Mouse (Mus musculus) natural killer cell, adult 2 months (primary cell): ENCODE data around the gene Acaa1a.
"Not testable (repeated sequence)": the region's sequence is repeated elsewhere in the genome, so short reads cannot be mapped to it uniquely, and the experiment has no call there.

Experiments used
- DNase-seq, 2 experiments: peaks; one replicate each; pipeline ENCODE4 v3.0.0; 2022; ENCODE audit warnings: low spot score in 2 of 2

The Acaa1a gene

DNA sequence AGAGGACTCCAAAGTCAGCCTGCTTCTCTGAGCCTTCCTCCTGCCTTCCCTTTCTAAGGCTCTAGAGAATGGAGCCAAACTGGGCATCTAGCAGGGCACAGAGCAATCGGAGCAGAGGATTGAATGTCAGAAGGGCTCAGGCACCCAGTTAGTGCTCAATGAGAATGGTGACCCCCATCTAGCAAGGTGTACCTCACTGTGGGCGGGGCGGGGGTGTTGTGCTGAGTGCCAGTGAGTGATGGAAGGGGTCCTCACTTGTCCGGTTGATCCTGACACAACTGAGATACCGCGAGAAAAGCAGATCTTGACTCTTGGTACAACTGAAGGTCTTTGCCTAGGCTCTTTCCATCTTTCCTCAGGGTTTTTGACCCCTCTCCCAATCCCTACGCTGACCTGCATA lies 370 bp upstream of the Acaa1a start:
- DNase-seq: no peak

DNA sequence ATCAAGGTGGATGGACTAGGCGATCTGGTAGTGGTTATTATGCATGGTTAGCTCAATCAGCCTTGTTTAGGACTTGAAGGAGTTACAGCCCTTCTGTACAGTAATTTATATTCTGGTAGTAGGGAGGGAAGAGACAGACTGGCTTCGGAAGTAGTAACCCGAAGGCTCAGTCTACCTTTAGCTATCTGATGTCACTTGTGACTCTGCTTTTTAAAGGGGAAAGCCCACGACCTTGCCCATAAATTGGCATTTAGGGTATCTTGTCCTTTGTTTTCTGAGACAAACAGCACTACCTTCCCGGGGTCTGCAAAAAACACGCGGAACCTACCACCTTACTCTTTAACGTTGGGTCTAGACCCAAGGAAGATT lies 720 bp downstream of the Acaa1a start:
- DNase-seq: no peak

DNA sequence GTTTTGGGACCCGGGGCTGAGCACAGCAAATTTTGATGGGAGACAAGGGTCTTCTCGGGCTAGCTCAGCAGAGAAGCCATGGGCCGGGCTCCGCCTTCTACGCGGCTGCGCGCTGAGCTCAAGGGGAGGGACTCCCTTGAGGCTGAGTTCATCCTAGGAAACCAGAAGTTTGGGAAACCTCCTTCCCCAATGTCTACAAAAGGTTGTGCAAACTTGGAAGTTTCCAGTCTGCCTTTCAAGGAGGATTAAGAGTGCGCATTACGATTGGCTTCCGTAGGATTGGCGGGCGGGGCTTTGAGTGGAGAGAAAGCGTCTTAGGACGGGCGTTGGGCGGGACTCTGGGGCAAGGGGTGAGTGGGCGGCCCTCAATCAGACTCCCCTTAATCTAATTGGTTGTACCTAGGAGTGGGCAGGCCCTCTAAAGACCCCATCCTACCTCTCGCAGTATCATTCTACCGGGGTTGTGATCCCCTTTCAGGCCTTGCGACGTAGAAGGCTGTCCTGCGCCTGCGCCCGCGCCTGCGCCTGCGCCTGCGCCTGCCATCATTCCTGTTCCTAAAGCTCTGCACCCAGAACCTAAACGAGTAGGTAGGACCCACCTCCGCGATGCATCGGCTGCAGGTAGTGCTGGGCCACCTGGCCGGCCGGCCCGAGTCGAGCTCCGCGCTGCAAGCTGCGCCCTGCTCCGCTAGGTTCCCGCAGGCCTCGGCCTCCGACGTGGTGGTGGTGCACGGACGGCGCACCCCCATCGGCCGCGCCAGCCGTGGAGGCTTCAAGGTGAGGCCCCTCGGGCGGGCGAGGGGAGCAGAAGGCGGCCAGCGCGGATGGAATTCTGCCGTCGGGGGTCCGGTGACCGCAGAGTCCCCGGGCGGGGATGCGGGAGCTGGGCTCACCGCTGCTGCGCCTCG lies 1.7 kb downstream of the Acaa1a start, which contains the start of gene Myd88:
TSS of gene Myd88 (minus strand) at position 503 of the 908 bp plus-strand sequence.
- peak; percentile 87 to 89 for DNase-seq

DNA sequence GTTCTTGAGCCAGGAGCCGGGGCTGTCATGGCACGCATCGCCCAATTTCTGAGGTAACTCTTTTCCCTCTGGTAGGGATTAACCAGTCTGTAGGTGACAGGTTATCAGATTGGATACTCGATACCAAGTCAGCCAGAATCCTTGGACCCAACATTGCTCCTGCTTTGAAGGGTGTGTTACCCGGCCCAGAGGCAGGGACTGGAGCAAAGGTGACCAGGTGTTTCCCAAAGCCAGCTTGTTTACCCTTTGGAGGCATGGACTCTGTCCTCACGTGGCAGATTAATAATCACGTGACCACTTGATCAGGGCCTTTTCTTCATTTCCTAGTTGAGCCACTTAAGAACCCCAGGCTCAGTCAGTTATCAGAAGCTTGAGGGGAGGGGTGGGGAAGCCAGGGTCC lies 3.3 kb downstream of the Acaa1a start:
- DNase-seq: no peak

DNA sequence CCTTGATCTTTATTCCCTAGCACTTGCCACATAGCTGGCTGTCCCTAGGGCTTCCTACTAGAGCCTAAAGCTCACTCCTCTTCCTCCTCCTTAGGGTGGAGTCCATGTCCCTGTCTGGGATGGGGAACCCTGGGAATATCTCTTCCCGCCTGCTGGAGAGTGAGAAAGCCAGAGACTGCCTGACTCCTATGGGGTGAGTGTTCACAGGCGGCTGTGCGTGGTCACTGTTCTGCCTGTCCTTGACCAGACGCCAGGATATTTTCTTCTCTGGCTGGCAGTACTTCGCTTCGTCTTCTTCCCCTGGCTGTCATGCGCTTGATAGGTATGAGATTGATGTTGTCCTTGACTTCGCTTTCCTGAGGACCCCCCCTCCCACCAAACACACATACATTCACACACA lies 6.9 kb downstream of the Acaa1a start:
- DNase-seq: no peak

DNA sequence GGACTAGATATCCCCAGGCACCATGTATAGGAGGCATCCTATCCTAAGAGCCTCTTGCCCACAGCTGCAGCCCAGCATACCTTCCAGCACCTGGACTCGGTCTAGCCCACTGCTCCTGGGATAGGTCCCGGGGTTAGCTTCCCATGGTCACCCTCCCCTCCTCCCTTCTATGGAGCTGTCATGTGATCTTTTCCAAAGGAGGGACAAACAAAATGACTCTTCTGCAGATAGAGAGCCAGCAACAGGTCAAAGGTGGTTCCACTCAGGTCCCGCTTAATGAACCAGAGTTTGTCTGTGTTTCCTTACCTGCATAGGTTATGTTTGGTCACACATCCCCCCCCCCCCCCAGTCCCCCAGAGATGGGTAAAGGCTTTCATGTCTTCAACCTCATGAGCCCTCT lies 11.1 kb downstream of the Acaa1a start:
- no peak for DNase-seq

DNA sequence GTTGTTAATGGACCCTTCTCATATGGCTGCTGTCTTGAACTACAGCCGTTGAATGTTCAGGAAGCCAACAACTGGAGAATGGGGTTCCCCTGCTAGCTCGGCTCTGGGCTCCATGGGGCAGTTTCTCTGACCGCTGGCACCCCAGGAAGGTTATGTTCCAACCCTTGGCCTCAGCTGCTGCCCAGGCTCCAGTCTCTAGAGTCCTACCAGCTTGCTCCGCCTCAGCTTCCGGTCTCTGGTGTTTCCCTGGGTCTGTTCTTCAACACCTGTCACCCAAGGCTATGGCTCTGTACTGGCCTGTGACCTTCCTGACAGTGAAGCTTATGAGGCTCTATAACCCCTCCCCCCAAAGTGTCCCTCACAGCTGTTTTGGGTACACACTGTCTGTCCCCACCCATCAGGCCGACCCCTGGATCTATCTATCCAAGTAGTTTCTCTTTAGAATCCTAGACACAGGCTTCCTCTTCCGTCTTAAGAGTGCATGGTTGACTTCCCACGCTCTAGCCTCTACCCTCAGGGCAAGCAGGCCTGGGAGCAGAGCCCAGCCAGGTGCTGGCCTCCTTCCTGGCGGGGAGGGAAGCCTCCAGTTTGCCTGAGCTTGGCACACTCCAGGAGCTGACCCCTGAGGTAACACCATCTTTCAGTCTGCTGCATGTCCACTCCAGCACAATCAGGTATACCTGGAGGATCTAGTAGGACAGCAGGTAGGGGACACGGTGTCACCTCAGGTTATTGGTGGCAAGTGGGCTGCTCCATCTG lies 11.7 kb downstream of the Acaa1a start:
- no peak for DNase-seq

DNA sequence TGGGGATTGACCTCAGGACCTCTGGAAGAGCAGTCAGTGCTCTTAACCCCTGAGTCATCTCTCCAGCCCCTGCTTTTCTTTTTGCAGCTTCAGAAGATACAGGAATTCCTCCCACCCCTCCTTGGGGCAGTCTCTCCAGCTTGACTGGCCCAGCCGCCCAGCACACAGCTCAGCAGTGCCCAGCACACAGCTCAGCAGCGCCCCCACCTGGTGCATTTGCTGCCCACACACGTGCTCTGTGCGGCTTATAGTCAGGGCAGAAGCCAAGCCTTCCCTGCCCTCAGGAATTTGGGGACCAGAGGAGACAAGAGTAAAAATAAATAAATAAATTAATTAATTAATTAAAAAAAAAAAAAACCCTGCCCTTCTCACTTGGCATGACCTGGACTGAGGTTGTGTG lies 12.6 kb downstream of the Acaa1a start:
- peak; percentile 52 to 76 for DNase-seq

DNA sequence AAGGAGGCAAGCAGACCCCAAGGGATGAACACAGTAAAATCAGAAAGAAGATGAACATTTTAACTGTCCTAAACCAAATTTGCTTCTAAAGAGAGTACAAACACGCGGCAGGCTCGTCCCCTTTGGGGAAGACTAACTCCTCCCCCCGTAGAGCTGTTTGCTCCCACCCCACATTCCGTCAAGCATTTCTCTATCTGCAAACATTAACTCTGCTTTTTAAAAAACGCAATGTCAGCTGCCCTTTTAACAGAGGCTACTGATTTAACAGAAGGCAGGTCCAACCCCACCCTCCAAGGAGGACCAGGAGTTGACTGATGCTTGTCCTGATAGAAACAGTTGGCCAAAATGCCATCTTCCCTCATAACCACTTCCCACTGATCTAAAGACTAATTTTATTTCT lies 14.4 kb downstream of the Acaa1a start:
- no peak for DNase-seq

DNA sequence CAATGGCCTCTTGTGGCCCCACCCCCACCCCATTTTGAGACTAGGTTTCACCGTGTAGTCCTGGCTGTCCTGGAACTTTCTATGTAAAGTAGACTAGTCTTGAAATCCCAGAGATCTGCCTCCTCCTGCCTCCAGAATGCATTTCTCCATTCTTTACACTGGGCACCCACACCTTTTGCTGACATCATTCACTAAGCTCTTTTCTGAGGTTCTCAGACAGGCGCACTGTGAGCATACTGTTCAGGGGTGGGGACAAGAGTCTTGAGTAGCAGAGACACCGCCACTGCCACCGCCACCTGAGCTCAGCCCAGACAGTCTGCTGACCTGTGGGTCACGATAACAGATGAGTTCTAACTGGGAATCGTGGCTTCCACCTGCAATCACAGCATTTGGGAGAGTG lies 16.5 kb downstream of the Acaa1a start:
- no peak for DNase-seq

DNA sequence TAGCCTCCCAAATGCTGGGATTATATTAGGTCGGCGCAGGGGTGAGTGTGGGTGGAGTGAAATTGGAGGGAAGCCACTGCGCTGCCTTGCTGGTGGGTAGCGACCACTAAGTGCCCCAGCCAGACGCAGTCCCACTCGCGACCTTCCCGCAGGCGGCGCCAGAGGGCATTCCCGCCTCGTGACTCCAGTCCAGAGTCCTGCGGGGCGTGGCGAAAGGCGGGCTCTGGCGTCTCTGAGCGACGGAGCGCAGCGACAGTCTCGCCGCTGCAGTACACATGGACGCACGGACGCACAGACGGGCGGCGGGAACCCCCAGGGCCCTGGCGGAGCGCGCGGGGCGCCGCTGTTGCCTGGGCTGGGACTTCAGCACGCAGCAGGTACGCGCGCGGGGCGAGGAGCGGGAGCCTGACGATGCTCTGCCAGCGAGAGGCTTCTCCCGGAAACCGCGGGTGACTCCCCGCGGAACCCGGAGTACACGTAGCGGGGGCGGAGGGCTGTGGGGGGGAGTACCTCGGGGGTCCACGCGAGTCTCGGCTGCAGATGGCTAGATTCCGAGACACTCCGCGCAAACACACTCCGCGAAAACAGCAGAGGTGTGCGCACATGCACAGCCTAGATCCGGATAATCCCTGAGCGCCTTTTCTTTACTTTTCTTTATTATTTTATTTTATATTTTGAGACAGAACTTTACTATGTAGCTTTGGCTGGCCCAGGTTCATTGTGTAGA lies 18.0 kb downstream of the Acaa1a start, which contains the start of gene Xylb:
TSS of gene Xylb (plus strand) at position 51 of the 727 bp plus-strand sequence.
- peak; percentile 73 to 87 for DNase-seq

DNA sequence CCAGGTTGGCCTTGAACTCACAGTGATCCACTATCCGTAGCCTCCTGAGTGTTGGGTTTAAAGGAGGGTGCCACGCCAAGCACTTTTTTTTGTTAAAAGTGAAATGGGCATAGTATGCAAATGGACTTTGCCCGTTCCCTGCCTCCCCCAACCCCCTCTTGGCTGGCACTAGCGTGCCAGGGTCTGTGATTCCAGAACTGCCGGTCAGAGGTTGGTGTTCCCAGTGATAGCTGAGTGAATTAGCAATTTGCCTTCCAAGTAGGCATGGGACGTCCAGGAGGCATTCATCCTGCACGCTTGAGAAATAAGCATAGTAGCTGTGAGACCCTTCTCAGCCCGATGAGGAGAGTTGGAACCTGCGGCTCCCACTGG lies 18.6 kb downstream of the Acaa1a start:
- DNase-seq: no peak

DNA sequence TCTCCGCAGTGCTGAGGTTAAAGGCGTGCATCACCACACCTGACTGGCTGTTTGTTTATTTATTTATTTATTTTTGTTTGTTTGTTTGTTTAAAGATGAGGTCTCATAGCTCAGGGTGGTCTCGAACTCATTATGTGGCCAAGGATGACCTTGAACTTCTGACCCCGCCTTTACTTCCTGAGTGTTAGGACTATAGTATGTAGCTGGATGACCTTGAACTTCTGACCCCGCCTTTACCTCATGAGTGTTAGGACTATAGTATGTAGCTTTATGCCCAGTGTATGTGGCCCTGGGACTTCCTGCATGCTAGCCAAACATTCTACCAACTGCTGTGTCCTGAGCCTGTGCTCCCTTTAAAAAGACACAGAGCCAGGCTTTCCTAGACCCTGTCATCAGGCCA lies 21.9 kb downstream of the Acaa1a start:
- no peak for DNase-seq

DNA sequence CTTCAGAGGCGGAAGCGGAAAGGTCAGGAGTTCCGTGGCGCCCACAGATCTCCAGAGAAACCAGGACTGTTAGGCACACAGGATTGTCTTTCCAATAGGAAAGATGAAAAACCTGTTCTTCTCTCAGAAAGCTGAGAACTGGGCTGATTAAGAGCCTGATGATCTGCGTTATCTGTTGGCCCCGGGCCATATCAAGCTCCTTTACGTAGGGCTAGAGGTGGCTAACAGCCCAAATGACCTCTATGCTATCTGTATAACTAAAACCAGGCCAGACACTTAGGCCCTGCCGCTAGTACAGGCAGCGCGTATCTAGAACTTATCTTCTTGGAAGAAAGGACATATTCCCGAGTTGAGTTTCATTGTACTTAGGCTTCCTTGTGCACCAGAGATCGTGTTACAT lies 23.8 kb downstream of the Acaa1a start:
- DNase-seq: no peak

DNA sequence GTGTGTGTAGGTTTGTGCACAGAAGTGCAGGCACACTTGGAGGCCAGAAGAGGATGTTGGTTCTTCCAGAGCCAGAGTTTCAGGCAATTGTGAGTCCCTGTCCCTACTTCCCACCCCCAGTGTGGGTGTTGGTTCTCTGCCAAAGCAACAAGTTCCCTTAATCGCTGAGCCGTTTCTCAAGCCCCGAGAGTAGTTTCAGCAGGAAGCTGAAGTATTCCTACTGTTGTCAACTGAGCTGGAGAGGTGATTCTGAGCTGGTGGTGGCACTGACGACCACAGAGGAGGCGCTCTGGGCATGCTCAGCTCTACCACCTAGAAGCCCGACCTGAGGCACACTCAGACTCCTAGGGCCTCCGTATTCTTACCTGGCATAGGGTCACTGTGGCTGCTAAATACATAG lies 25.8 kb downstream of the Acaa1a start, which contains the start of gene Slc22a14:
TSS of gene Slc22a14 (minus strand) at position 270 of the 400 bp plus-strand sequence.
- no peak for DNase-seq

DNA sequence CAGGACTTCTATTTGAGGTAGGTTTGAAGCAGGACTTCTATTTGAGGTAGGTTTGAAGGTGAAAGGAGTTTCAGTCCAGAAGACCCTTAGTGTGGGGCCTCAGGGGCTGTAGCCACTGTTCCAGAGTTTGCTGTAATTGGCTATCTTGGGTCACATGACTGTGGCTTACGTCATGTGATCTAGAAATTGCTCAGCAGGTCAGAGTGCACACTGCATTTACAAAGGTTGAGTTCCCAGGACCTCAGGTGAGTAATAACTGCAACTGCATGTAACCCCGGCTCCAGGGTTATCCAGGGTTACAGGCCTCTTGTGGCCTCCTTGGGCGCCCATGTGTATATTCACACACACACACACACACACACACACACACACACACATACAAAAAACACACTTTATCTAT lies 28.9 kb downstream of the Acaa1a start:
- no peak for DNase-seq

DNA sequence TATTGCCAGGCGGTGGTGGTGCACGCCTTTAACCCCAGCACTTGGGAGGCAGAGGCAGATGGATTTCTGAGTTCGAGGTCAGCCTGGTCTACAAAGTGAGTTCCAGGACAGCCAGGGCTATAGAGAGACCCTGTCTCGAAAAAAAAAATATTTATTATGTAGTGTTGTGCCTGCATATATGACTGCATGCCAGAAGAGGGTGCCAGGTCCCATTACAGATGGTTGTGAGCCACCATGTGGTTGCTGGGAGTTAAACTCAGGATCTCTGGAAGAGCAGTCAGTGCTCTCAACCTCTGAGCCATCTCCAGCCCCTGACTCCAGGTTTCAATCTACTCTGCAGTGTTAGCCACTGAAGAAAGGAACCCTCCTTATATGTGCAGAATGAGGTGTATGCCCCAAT lies 31.3 kb downstream of the Acaa1a start:
- DNase-seq: not testable (repeated sequence)

DNA sequence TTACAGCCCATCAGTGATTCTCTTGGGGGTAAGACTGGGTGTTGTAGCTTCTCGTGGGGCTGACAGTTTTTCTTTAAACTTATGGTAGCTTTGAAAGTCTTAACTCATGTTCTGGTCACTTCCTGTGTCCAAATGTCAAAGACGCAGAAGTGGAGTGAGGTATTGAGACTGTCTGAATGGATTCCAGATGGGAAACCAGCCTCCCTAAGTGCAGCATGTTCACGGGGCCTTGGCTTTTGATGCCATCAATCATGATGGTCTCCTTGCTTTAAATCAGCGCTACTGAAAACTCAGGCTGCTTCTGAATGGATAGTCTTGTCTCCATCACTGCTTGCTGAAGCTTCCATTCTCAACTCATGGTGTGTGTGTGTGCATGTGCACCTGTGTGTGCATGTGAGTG lies 31.8 kb downstream of the Acaa1a start:
- DNase-seq: no peak

DNA sequence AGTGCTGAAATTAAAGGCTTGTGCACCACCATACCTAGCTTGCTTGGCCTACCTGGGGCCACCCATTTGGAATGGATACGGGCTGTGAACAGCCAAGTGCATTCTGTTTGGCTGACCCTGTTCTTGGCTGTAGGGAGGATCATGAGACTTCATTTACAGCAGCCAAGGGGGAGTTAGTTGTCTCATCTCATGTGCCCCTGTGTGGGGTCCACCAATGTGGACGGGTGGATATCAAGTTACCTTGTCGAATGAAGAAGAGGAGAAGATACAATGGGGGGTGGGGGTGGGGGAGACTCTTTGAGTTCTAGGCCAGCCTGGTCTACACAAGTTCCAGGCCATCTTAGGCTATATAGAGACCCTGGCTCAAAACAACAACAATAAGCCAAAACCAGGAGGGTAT lies 35.5 kb downstream of the Acaa1a start:
- DNase-seq: no peak

DNA sequence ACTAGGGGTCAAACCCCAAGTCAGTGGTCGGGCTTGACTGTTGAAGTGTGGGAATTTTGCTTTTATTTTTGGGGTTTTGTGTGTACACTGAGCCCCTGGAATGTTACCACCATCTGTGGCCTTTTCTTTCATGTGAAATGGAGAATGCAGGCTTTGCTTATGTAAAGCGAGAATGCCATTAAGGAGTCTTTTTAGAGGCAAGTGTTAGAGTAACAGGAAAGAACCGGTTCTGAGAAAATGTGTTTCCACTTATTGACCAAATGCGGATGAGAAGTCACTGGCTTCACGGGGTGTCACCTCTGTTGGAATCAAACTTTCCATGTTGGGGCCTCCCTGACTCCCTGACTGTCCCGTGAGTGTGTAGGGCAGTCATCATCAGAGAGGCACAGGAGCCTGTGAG lies 36.1 kb downstream of the Acaa1a start:
- DNase-seq: no peak

DNA sequence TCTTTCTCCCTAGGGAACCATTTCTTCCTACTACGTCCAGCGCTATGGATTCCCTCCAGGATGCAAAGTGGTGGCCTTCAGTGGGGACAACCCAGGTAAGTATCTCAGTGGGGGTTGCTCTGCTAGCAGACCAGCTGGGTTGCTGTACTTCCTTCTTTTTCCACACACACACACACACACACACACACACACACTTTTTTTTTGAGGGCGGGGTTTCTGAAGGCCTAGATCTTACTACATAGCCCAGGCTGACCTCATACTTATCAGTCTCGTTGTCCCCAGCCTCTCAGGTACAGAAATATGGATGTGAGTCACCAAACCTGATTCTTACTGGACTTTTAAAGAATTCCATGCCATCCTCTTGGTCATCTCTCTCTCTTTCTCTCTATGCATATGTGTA lies 38.8 kb downstream of the Acaa1a start:
- no peak for DNase-seq

DNA sequence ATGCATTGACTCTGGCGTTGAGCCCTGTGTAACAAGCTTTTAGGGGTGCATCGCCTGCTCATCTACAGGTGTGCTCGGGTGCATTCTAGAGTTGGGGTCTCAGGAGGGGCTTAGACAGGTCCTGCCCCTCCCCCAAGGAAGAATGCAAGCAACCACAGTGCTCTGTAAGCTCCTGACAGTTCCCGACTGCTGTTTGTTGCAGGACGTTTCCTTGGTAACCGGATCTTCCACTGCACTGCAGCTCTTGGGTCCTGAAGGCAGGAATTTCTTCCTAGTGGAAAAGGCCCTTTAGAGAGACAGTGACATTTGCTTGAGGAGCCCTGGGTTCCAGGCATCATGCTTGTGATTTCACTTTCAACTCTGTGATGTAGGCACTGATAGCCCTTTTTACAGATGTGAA lies 43.1 kb downstream of the Acaa1a start:
- DNase-seq: no peak
